Mouse (Mus musculus) stomach, postnatal 0 days (tissue): Measurements from ENCODE around the gene Olfr1087.

Source experiments
- CTCF ChIP-seq: IDR thresholded peaks from 2 replicates; pipeline ENCODE4 v1.5.1; 2016; ENCODE audit warnings: antibody characterized with exemption, low read depth, mild to moderate bottlenecking, moderate library complexity
- EP300 ChIP-seq: optimal IDR thresholded peaks from 2 replicates; pipeline ENCODE3; 2016; ENCODE audit warnings: antibody characterized with exemption

GRCm38 (mm10) chr2:86679992-86680391 is 18.2 kb downstream of the Olfr1087 start, which contains the start of gene Olfr1086:
- TF ChIP-seq CTCF = no peak
- no peak for TF ChIP-seq EP300
